Mouse (Mus musculus): Measurements from ENCODE around the gene Ank2.

Ank2 gene

GRCm38 (mm10) chr3:127292864-127293478 lies 206.2 kb downstream of the Ank2 start:
- no peak for DNase-seq (ENCODE audit: low spot score)

- DNase-seq (ENCODE audit: low spot score) = no peak
Measured at GRCm38 (mm10) chr3:127282277-127282676, 216.9 kb downstream of the Ank2 start.

DNA sequence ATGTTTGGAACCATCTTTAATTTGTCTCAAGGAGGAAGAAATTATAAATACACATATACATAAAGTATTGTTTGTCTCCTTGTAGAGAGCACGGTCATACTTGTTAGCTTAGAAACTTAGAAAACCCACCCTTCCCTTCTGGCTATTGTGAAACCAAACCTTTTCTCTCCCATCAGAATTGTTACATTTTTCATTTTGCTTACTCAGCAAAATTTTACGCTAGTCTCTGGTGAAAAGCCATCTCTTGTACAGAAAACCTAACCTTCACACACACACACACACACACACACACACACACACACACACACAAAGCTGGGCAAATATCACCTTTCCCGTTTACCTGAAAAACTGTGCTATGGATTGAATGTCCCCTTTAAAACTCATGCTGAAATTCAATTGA lies 217.8 kb downstream of the Ank2 start:
- no peak for DNase-seq (ENCODE audit: low spot score)

DNA sequence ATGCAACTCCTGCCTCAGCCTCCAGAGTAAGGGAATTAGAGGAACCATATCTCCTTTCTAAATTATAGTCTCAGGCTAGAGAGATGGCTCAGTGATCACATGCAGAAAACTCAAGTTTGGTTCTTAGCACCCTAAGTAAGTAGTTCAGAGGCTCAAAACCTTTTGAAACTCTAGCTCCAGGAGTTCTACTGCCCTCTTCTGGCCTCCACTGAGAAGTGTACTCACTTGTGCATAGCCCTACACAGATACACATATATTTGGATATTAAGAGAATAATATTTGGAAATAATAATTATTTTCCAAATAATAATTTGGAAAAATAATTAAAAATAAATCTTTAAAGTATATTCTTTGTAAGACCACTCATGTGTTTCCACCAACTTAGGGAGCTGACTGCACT lies 218.8 kb downstream of the Ank2 start:
- DNase-seq (ENCODE audit: low spot score) = no peak

- no peak for DNase-seq (ENCODE audit: low spot score)
Measured at GRCm38 (mm10) chr3:127275953-127276352, 223.2 kb downstream of the Ank2 start.

- no peak for DNase-seq (ENCODE audit: low spot score)
Measured at GRCm38 (mm10) chr3:127272801-127273200, 226.3 kb downstream of the Ank2 start.

- DNase-seq (ENCODE audit: low spot score) = no peak
Measured at GRCm38 (mm10) chr3:127269616-127270015, 229.5 kb downstream of the Ank2 start.

- no peak for DNase-seq (ENCODE audit: low spot score)
Measured at GRCm38 (mm10) chr3:127267846-127268245, 231.3 kb downstream of the Ank2 start.

GRCm38 (mm10) chr3:127265732-127266131 lies 233.4 kb downstream of the Ank2 start:
- DNase-seq (ENCODE audit: low spot score) = no peak

- DNase-seq (ENCODE audit: low spot score) = no peak
Measured at GRCm38 (mm10) chr3:127265182-127265581, 234.0 kb downstream of the Ank2 start.

- DNase-seq (ENCODE audit: low spot score) = no peak
Measured at GRCm38 (mm10) chr3:127260786-127261166, 238.4 kb downstream of the Ank2 start.

GRCm38 (mm10) chr3:127260007-127260785 lies 239.0 kb downstream of the Ank2 start:
- DNase-seq (ENCODE audit: low spot score) = no peak

DNA sequence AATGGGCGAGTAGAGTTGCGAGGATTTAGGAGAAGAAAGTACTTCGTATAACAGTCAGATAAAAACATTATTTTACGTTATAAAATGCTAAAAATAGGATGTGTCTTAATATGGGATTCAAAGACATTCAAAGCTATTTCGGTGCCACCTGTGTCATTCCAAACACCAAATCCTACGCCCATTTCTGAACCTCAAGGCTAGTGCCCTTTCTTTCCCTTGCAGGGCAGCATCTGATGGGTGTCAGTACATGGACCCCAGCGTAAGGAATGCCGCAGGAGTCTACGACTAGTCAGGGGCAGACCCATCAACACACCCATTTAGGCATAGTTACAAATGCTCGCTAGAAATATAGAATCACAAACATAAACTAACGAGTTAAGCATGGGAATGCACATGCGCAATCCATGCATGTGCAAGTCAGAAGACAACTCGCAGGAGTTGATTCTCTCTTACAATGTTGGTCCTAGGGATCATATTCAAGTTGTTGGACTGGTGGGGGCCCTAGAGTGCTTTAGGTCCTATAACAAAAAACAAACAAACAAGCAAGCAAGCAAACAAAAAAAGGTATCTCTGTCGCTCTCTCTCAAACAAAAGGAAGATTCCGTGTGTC lies 240.6 kb downstream of the Ank2 start:
- DNase-seq (ENCODE audit: low spot score) = no peak

DNA sequence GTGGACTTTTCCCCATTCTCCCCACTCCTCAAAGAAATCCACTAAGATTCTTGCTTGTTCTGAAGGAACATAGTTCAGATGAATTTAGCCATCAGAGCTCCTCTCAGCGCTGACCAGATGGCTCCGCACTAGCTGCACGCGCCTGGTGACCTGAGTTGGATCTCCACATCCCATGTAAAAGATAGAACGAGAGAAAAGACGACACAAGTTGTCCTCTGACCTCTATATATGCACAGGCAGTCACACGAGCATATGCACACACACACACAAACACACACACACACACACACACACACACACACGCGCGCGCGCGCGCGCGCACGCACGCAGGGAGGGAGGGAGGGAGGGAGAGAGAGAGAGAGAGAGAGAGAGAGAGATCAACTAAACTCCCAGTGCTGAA lies 241.2 kb downstream of the Ank2 start:
- DNase-seq (ENCODE audit: low spot score) = peak; percentile 50

DNA sequence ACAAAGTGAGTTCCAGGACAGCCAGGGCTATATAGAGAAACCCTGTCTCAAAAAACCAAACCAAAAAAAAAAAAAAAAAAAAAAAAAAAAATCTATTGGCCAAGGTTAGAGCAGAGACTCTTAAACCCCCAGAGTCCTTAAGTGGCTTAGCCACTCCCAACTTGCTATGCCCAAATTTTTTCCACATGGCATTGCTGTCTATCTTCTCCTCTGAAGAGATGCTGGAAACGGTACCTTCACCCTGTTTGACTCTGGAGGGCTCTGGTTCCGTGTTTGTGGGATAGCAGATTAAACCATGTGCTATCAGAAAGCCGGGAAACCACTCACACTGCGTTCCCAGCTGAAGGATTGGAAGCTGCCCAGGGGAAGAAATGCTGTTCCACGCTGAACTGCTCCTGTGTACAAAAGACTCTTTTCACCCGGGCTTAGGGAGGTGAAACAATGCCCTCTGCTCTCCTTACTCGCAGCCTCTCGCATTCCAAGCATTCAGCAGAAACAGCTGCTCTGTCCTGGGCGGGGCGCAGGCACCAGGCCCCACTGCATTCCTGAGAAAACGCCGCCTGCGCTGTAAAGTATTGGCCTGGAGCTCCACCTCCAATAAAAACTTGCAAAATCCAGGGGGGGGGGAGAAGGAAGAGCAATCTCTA lies 241.7 kb downstream of the Ank2 start:
- peak; percentile 79 for DNase-seq (ENCODE audit: low spot score)

- DNase-seq (ENCODE audit: low spot score) = no peak
Measured at GRCm38 (mm10) chr3:127256681-127257080, 242.5 kb downstream of the Ank2 start.

DNA sequence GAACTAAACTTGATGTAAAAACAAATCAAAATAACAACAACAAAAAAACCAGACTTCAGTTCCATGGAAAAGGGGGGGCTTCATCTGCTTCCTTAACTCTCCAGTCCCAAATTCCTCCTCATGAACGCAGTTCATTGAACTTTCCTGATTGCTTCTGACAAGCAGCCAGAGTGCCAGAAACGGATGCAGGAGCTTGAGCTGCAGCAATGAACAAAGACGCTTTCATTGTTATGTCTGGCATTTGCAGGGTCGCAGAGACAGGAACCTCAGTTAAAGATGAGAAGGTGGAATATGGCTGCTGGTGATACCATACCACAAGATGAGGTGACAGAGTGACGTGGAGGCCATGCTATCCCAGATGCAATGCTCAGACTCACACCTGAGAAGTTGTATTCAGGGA lies 248.2 kb downstream of the Ank2 start:
- DNase-seq (ENCODE audit: low spot score) = no peak

DNA sequence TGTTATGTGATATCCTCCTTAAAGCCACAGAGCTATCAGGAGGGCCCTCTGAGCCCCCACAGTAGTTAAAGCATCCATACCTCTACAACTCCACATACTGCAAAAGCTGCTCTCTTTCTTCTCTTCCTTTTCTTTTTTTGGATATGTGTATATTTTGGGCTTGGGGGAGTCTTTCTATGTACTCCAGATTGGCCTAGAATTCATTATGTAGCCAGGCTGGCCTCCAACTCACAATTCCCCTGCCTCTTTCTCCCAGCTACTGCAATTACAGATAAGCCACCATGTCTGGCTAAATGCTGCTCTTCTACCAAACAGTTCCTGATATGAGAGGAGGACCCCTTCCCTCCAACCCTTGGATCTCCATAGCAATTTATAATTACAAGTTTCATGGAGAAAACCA lies 250.5 kb downstream of the Ank2 start:
- no peak for DNase-seq (ENCODE audit: low spot score)

DNA sequence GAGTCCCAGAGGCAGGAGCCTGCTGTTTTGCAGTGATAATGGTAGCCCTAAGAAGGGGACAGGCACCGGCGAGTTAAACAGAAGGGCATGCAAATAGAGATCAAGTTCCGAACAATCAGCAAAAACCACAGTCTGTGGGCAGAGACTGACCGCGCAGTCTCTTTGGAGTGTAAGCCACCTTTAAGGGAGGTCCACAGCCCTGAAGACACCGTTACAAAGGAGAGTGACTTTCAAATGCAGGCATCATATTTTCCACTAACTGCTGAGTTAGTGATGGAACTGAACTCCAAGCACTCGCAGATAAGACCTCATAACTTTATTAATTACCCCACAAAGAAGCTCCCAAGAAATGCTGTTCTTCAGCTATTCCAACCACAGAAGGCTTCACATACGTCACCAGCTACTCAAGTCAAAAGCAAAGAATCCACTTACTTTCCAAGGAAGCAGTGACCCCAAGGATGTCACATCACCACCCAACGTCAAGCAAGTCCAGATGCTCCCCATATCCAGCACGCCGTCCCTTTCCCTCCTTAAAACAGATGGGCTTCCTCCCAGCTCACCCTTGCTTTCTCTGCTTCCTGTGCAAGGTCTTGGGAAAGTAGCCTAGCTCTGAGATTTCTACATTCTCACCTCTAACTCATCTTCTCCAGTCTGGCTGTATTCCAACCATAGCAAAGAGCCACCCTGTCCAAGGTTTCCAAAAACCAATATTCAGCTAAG lies 252.0 kb downstream of the Ank2 start:
- no peak for DNase-seq (ENCODE audit: low spot score)

DNA sequence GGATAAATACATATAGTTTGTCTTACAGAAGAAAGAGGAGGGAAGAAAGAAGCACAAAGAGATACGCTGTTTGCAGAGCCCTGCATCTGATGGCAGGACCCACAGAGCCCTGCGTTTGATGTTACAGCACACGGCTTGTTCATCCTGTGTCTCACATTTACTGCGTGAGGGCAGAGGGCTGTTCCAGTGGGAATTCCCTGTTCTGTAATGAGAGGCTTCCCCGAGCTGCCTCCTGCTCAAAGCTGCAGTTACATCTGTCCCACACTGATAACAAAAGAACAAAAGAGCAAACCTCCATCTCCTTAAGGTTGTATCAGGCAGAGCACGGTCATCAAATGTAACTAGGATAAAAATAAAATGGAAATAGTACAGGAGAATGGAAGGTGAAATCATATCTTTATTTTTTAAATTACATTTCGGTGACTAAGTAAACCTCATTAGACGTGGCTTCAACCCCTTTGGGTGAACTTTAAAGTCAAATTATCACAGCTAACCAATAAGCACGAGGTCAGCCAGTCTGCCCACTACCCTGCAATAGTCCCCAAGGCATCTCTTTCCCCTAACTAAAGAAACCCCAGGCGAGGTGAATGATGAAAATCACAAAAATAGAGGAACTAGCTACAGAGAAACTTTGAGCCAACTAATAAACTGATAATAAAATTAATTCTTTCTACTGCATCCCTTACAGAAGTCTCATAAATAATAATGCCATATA lies 255.1 kb downstream of the Ank2 start:
- DNase-seq (ENCODE audit: low spot score) = no peak

GRCm38 (mm10) chr3:127242234-127242810 lies 256.8 kb downstream of the Ank2 start:
- DNase-seq (ENCODE audit: low spot score) = no peak

Data from testis, postnatal 10 days (tissue).